Mouse (Mus musculus): ENCODE measurements at regions not wholly inside any gene's neighbourhood (a gene's known extent, or its start where the extent isn't known, plus 50 kb on each side); places are given as distances from the start of the nearest gene placed in this dataset.
"Not testable (repeated sequence)": the region's sequence is repeated elsewhere in the genome, so short reads cannot be mapped to it uniquely, and the experiment has no call there.

- no peak overlapping the region for H3K9ac ChIP-seq (ENCODE audit: control insufficient read depth, low read depth, low read length, poor library complexity, severe bottlenecking)
- peaks cover 1 to 4% of the 10 kb centered on the region in 2 experiments for H3K27me3 ChIP-seq (ENCODE audit: control insufficient read depth in 1 of 2, insufficient read depth in 2 of 2, low read length in 2 of 2)
- H3K4me1 ChIP-seq (ENCODE audit: control insufficient read depth in 1 of 2, insufficient read depth in 2 of 2, low read length in 2 of 2): no peaks in the 10 kb centered on the region
- no peak for DNase-seq (ENCODE audit: low read depth, low spot score)
- no peaks in the 10 kb centered on the region for H3K79me2 ChIP-seq (ENCODE audit: control insufficient read depth, insufficient read depth, low read length, poor library complexity)
- H3K4me3 ChIP-seq (ENCODE audit: control insufficient read depth in 1 of 2, insufficient read depth in 1 of 2, low read depth in 2 of 2, low read length in 2 of 2): no peak overlapping the region
- H3K9me3 ChIP-seq (replicated peaks; ENCODE audit: insufficient read depth, low read length): no peaks in the 10 kb centered on the region
- H3K27ac ChIP-seq (ENCODE audit: control insufficient read depth, low read depth, low read length): no peak overlapping the region
- no peak for TF ChIP-seq GATA1 (IDR thresholded peaks at IDR 0.05; ENCODE audit: low read depth, low read length)
- no peak for TF ChIP-seq KAT2A (conservative IDR thresholded peaks at IDR 0.05; ENCODE audit: low read depth, low read length)
- no peak for TF ChIP-seq E2F4 (IDR thresholded peaks at IDR 0.05; ENCODE audit: borderline replicate concordance, low read depth, low read length)
- TF ChIP-seq TAL1 (IDR thresholded peaks at IDR 0.05; ENCODE audit: low read length): no peak
- TF ChIP-seq MEF2A (IDR thresholded peaks at IDR 0.05; ENCODE audit: extremely low read depth, insufficient replicate concordance, low read depth, low read length, poor library complexity, severe bottlenecking): no peak
- no peak for TF ChIP-seq MAFK (IDR thresholded peaks at IDR 0.05; ENCODE audit: borderline replicate concordance, low read depth, low read length)
- no peak for TF ChIP-seq USF2 (IDR thresholded peaks at IDR 0.05; ENCODE audit: borderline replicate concordance in 1 of 2, insufficient read depth in 1 of 2, low read depth in 1 of 2, low read length in 2 of 2)
- no peak for TF ChIP-seq POLR2AphosphoS5 (IDR thresholded peaks at IDR 0.05; ENCODE audit: borderline replicate concordance, low read depth, low read length)
- no peak for TF ChIP-seq CHD1 (IDR thresholded peaks at IDR 0.05; ENCODE audit: low read depth, low read length)
- no peak for TF ChIP-seq NRF1 (IDR thresholded peaks at IDR 0.05; ENCODE audit: insufficient read depth, low read depth, low read length, poor library complexity, severe bottlenecking)
- TF ChIP-seq MXI1 (IDR thresholded peaks at IDR 0.05; ENCODE audit: low read depth, low read length): no peak
- H3K36me3 ChIP-seq (ENCODE audit: control insufficient read depth in 1 of 2, insufficient read depth in 2 of 2, low read length in 2 of 2): no peaks in the 10 kb centered on the region
These were observed 490.2 kb upstream of the Smim15 start for GRCm38 (mm10) chr13:107554091-107554490.

GRCm38 (mm10) chr13:107552165-107552564 is 492.1 kb upstream of the Smim15 start:
- DNase-seq (ENCODE audit: low read depth, low spot score): no peak
- H3K9ac ChIP-seq (ENCODE audit: control insufficient read depth, low read depth, low read length, poor library complexity, severe bottlenecking): no peak overlapping the region

GRCm38 (mm10) chr13:107549995-107550394 is 494.3 kb upstream of the Smim15 start:
- not testable (repeated sequence) for DNase-seq (ENCODE audit: low read depth, low spot score); H3K27ac ChIP-seq (ENCODE audit: control insufficient read depth, low read depth, low read length); H3K4me1 ChIP-seq (ENCODE audit: control insufficient read depth in 1 of 2, insufficient read depth in 2 of 2, low read length in 2 of 2); H3K4me3 ChIP-seq (ENCODE audit: control insufficient read depth in 1 of 2, insufficient read depth in 1 of 2, low read depth in 2 of 2, low read length in 2 of 2); H3K36me3 ChIP-seq (ENCODE audit: control insufficient read depth in 1 of 2, insufficient read depth in 2 of 2, low read length in 2 of 2); H3K79me2 ChIP-seq (ENCODE audit: control insufficient read depth, insufficient read depth, low read length, poor library complexity); H3K9ac ChIP-seq (ENCODE audit: control insufficient read depth, low read depth, low read length, poor library complexity, severe bottlenecking); H3K9me3 ChIP-seq (replicated peaks; ENCODE audit: insufficient read depth, low read length)
- H3K27me3 ChIP-seq (ENCODE audit: control insufficient read depth in 1 of 2, insufficient read depth in 2 of 2, low read length in 2 of 2): peaks cover 11 to 15% of the 10 kb centered on the region in 2 experiments

More at GRCm38 (mm10) chr13:107552165-107552564, 492.1 kb upstream of the Smim15 start:
- TF ChIP-seq POLR2A (IDR thresholded peaks at IDR 0.05; ENCODE audit: control insufficient read depth in 1 of 2, insufficient read depth in 1 of 2, low read depth in 1 of 2, low read length in 2 of 2, poor library complexity in 1 of 2): no peak
- H3K27me3 ChIP-seq (ENCODE audit: control insufficient read depth in 1 of 2, insufficient read depth in 2 of 2, low read length in 2 of 2): peaks cover 6 to 7% of the 10 kb centered on the region in 2 experiments
- H3K36me3 ChIP-seq (ENCODE audit: control insufficient read depth in 1 of 2, insufficient read depth in 2 of 2, low read length in 2 of 2): no peaks in the 10 kb centered on the region
- no peaks in the 10 kb centered on the region for H3K4me1 ChIP-seq (ENCODE audit: control insufficient read depth in 1 of 2, insufficient read depth in 2 of 2, low read length in 2 of 2)
- H3K79me2 ChIP-seq (ENCODE audit: control insufficient read depth, insufficient read depth, low read length, poor library complexity): no peaks in the 10 kb centered on the region
- H3K27ac ChIP-seq (ENCODE audit: control insufficient read depth, low read depth, low read length): no peak overlapping the region
- H3K9me3 ChIP-seq (replicated peaks; ENCODE audit: insufficient read depth, low read length): no peaks in the 10 kb centered on the region
- no peak overlapping the region for H3K4me3 ChIP-seq (ENCODE audit: control insufficient read depth in 1 of 2, insufficient read depth in 1 of 2, low read depth in 2 of 2, low read length in 2 of 2)
